ENCODE assay signal across 17 mouse cellular contexts in the genomic region with DNA sequence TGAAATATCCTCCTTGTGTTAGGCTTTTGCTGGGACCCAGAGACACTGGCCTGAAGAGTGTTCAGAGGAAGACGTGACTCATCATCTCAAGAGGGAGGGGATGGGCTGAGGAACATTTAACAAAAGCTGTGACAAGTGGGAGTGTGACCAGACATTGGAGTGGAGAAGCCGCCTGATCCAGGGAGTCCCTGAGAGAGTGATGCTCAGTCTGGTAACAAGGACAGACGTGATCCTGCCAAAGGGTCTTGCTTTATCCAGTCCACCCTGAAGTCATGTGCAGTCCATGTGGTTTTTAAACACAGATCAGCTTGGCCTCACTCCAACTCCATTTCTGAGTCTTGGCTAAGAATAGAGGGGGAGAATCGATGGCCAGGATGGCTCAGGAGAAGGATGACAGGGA.
A peak's percentile ranks its signal among the peaks of the same experiment; 100 is the strongest.
DNase-seq lines count a peak whose midpoint lies in the region; ATAC-seq and TF ChIP-seq lines count a peak whose summit lies in the region.
"Had no signal": no experiment of that assay in that cellular context is flagged by ENCODE, and none has a peak within 500 bp of the region (broad histone marks: within the 10 kb centered on the region; RNA-seq: fewer than 3 reads in every experiment).

No protein-coding gene starts in this region.

- H3K36me3 ChIP-seq in heart, embryonic 14.5 days (ENCODE audit: control insufficient read depth, insufficient read depth, low read length) = no peaks in the 10 kb centered on the region
- no peaks in the 10 kb centered on the region for H3K36me3 ChIP-seq in forebrain, embryonic 10.5 days (replicated peaks)
- H3K36me3 ChIP-seq: embryonic facial prominence, embryonic 15.5 days; kidney, embryonic 15.5 days; limb, embryonic 12.5 days had no signal

- H3K4me2 ChIP-seq in heart, embryonic 14.5 days (ENCODE audit: low read length) = no peak overlapping the region
- H3K4me2 ChIP-seq: embryonic facial prominence, embryonic 15.5 days; forebrain, embryonic 13.5 days; kidney, embryonic 15.5 days; limb, embryonic 12.5 days had no signal

- ATAC-seq in frontal cortex, adult (ENCODE audit: low TSS enrichment) = peak; percentile 95
- ATAC-seq in heart, embryonic 14.5 days (ENCODE audit: insufficient number of reproducible peaks, insufficient read depth, low FRiP score, low read depth) = peak; percentile 39
- ATAC-seq: forebrain, embryonic 13.5 days had no signal

- H3K9ac ChIP-seq in heart, embryonic 14.5 days (ENCODE audit: low read length) = no peak overlapping the region
- H3K9ac ChIP-seq: embryonic facial prominence, embryonic 15.5 days; forebrain, embryonic 13.5 days; kidney, embryonic 15.5 days; limb, embryonic 12.5 days had no signal

- no peak for TF ChIP-seq CTCF in layer of hippocampus, adult 2 months (conservative IDR thresholded peaks at IDR 0.05)

- H3K4me3 ChIP-seq in layer of hippocampus, adult 2 months = no peak overlapping the region
- H3K4me3 ChIP-seq in heart, embryonic 14.5 days (ENCODE audit: control insufficient read depth in 1 of 2, insufficient read depth in 1 of 2, low read depth in 1 of 2, low read length in 2 of 2) = no peak overlapping the region
- no peak overlapping the region for H3K4me3 ChIP-seq in forebrain, embryonic 10.5 days
- H3K4me3 ChIP-seq: embryonic facial prominence, embryonic 15.5 days; forebrain, embryonic 13.5 days; kidney, embryonic 15.5 days; limb, embryonic 12.5 days had no signal

- WGBS in heart, embryonic 14.5 days = 17% methylated on average over 4 of the region's 4 CpGs
- 87% methylated on average over 4 of the region's 4 CpGs for WGBS in forebrain, embryonic 10.5 days

- peaks cover 11 to 27% of the 10 kb centered on the region in 2 experiments for H3K4me1 ChIP-seq in heart, embryonic 14.5 days (ENCODE audit: control insufficient read depth in 2 of 2, insufficient read depth in 2 of 2, low read length in 2 of 2)
- H3K4me1 ChIP-seq in forebrain, embryonic 10.5 days = no peaks in the 10 kb centered on the region
- H3K4me1 ChIP-seq: embryonic facial prominence, embryonic 15.5 days; forebrain, embryonic 13.5 days; kidney, embryonic 15.5 days; limb, embryonic 12.5 days had no signal

- H3K9me3 ChIP-seq in heart, embryonic 14.5 days (ENCODE audit: control insufficient read depth, low read length) = peaks cover 5% of the 10 kb centered on the region; the same call in 1 of the 2 replicates
- peaks cover 10% of the 10 kb centered on the region; the same call in 1 of the 2 replicates for H3K9me3 ChIP-seq in forebrain, embryonic 10.5 days
- H3K9me3 ChIP-seq: embryonic facial prominence, embryonic 15.5 days had no signal

- H3K27me3 ChIP-seq in heart, embryonic 14.5 days (ENCODE audit: control insufficient read depth, insufficient read depth, low read length) = no peaks in the 10 kb centered on the region
- H3K27me3 ChIP-seq in forebrain, embryonic 10.5 days (ENCODE audit: poor library complexity, severe bottlenecking) = no peaks in the 10 kb centered on the region
- H3K27me3 ChIP-seq: embryonic facial prominence, embryonic 15.5 days; forebrain, embryonic 13.5 days; kidney, embryonic 15.5 days; limb, embryonic 12.5 days had no signal

- no peak for DNase-seq in frontal cortex, postnatal 10 days (ENCODE audit: low spot score in 2 of 2)
- DNase-seq in layer of hippocampus, adult 2 months (ENCODE audit: low spot score in 2 of 2) = peak in 1 of 2 experiments; percentile 32
- no peak for DNase-seq in layer of hippocampus, adult 9-11 months
- DNase-seq in 416B (ENCODE audit: low read depth) = peak; percentile 67
- no peak for DNase-seq in forebrain, embryonic 10.5 days (ENCODE audit: extremely low spot score, low spot score)
- DNase-seq in spleen, postnatal 4 days (ENCODE audit: low spot score in 2 of 2) = no peak
- DNase-seq: adrenal gland, adult 8-10 months; B cell, adult 2 months; lung, adult 18-20 months; retina, postnatal 1 day; thymus, adult 2 months had no signal

- H3K27ac ChIP-seq in layer of hippocampus, adult 2 months = peak overlapping the region; percentile 51; the same call in 1 of the 2 replicates
- H3K27ac ChIP-seq in heart, embryonic 14.5 days (replicated peaks in 1 of 2; ENCODE audit: control insufficient read depth in 1 of 2, insufficient read depth in 1 of 2, low read depth in 2 of 2, low read length in 2 of 2) = no peak overlapping the region; a peak in 1 of 4 replicates
- H3K27ac ChIP-seq in forebrain, embryonic 10.5 days = no peak overlapping the region
- H3K27ac ChIP-seq: embryonic facial prominence, embryonic 15.5 days; forebrain, embryonic 13.5 days; kidney, embryonic 15.5 days; limb, embryonic 12.5 days had no signal
